Mouse (Mus musculus) E14TG2a.4 (cell line): ENCODE data around the gene Zfp266.

Source experiments
- H3K27me3 ChIP-seq: 2 replicates; pipeline ENCODE4 v1.6.1; 2014; ENCODE audit warnings: low read length, control low read depth; ENCODE audit not compliant: insufficient read depth
- H3K36me3 ChIP-seq: 2 replicates; pipeline ENCODE4 v1.6.1; 2014; ENCODE audit warnings: low read length, control low read depth; ENCODE audit not compliant: insufficient read depth
- H3K4me1 ChIP-seq: replicated peaks from 2 replicates; pipeline ENCODE4 v1.6.1; 2014; ENCODE audit warnings: low read depth, low read length, control low read depth
- H3K4me3 ChIP-seq: replicated peaks from 2 replicates; pipeline ENCODE4 v1.5.1; 2014; ENCODE audit warnings: mild to moderate bottlenecking, low read length
- H3K9me3 ChIP-seq: 2 replicates; pipeline ENCODE4 v1.6.1; 2014; ENCODE audit warnings: low read length, control low read depth
- CTCF ChIP-seq: conservative IDR thresholded peaks from 2 replicates; pipeline ENCODE4 v1.5.1; 2014; ENCODE audit warnings: low read length
- NANOG ChIP-seq: IDR thresholded peaks from 2 replicates; pipeline ENCODE4 v1.6.1; 2014; ENCODE audit warnings: borderline replicate concordance, low read length, mixed read lengths
- POU5F1 ChIP-seq: IDR thresholded peaks from 2 replicates; pipeline ENCODE4 v1.6.1; 2014; ENCODE audit warnings: low read length, borderline replicate concordance

Zfp266 gene

GRCm38 (mm10) chr9:20466761-20467442 lies 54.3 kb downstream of the Zfp266 start:
- peaks cover 28% of the 10 kb centered on the region for H3K36me3 ChIP-seq
- H3K4me3 ChIP-seq: no peak overlapping the region
- no peaks in the 10 kb centered on the region for H3K9me3 ChIP-seq
- peaks cover 13% of the 10 kb centered on the region for H3K27me3 ChIP-seq
- no peak for TF ChIP-seq NANOG
- peak; percentile 50 for TF ChIP-seq CTCF
- no peak for TF ChIP-seq POU5F1
- no peaks in the 10 kb centered on the region for H3K4me1 ChIP-seq

GRCm38 (mm10) chr9:20459377-20460317 lies 61.6 kb downstream of the Zfp266 start, which contains the start of gene Zfp26:
TSS of gene Zfp26 (minus strand) at chr9:20460162.
- Histone ChIP-seq H3K27me3 (peaks cover 2% of the 10 kb centered on the region), H3K36me3 (peaks cover 34% of the 10 kb centered on the region), H3K4me1 (peaks cover 41% of the 10 kb centered on the region), H3K9me3 (no peaks in the 10 kb centered on the region), H3K4me3 (peak within 1 kb of the TSS; percentile 85)
- TF ChIP-seq NANOG (no peak), POU5F1 (no peak), CTCF (no peak)

- no peaks in the 10 kb centered on the region for H3K27me3 ChIP-seq
- peaks cover 39% of the 10 kb centered on the region for H3K36me3 ChIP-seq
- H3K4me3 ChIP-seq: no peak overlapping the region
- H3K4me1 ChIP-seq: peaks cover 47% of the 10 kb centered on the region
- H3K9me3 ChIP-seq: no peaks in the 10 kb centered on the region
- no peak for TF ChIP-seq CTCF
- TF ChIP-seq NANOG: peak; percentile 89
- no peak for TF ChIP-seq POU5F1
Observed at GRCm38 (mm10) chr9:20453647-20454046, 67.6 kb downstream of the Zfp266 start.

- peaks cover 36% of the 10 kb centered on the region for H3K4me1 ChIP-seq
- H3K4me3 ChIP-seq: no peak overlapping the region
- H3K27me3 ChIP-seq: no peaks in the 10 kb centered on the region
- no peak for TF ChIP-seq CTCF
- TF ChIP-seq POU5F1: no peak
- TF ChIP-seq NANOG: no peak
- no peaks in the 10 kb centered on the region for H3K9me3 ChIP-seq
- peaks cover 32% of the 10 kb centered on the region for H3K36me3 ChIP-seq
Observed at GRCm38 (mm10) chr9:20451493-20451892, 69.7 kb downstream of the Zfp266 start.
